Mouse (Mus musculus) E14TG2a.4 (cell line): ENCODE data around the gene Disp1.

Experiments used
- H3K27me3 ChIP-seq: 2 replicates; pipeline ENCODE4 v1.6.1; 2014; ENCODE audit warnings: low read length, control low read depth; ENCODE audit not compliant: insufficient read depth
- H3K36me3 ChIP-seq: 2 replicates; pipeline ENCODE4 v1.6.1; 2014; ENCODE audit warnings: low read length, control low read depth; ENCODE audit not compliant: insufficient read depth
- H3K4me1 ChIP-seq: replicated peaks from 2 replicates; pipeline ENCODE4 v1.6.1; 2014; ENCODE audit warnings: low read depth, low read length, control low read depth
- H3K4me3 ChIP-seq: replicated peaks from 2 replicates; pipeline ENCODE4 v1.5.1; 2014; ENCODE audit warnings: mild to moderate bottlenecking, low read length
- H3K9me3 ChIP-seq: 2 replicates; pipeline ENCODE4 v1.6.1; 2014; ENCODE audit warnings: low read length, control low read depth
- CTCF ChIP-seq: conservative IDR thresholded peaks from 2 replicates; pipeline ENCODE4 v1.5.1; 2014; ENCODE audit warnings: low read length
- NANOG ChIP-seq: IDR thresholded peaks from 2 replicates; pipeline ENCODE4 v1.6.1; 2014; ENCODE audit warnings: borderline replicate concordance, low read length, mixed read lengths
- POU5F1 ChIP-seq: IDR thresholded peaks from 2 replicates; pipeline ENCODE4 v1.6.1; 2014; ENCODE audit warnings: low read length, borderline replicate concordance

The Disp1 gene

DNA sequence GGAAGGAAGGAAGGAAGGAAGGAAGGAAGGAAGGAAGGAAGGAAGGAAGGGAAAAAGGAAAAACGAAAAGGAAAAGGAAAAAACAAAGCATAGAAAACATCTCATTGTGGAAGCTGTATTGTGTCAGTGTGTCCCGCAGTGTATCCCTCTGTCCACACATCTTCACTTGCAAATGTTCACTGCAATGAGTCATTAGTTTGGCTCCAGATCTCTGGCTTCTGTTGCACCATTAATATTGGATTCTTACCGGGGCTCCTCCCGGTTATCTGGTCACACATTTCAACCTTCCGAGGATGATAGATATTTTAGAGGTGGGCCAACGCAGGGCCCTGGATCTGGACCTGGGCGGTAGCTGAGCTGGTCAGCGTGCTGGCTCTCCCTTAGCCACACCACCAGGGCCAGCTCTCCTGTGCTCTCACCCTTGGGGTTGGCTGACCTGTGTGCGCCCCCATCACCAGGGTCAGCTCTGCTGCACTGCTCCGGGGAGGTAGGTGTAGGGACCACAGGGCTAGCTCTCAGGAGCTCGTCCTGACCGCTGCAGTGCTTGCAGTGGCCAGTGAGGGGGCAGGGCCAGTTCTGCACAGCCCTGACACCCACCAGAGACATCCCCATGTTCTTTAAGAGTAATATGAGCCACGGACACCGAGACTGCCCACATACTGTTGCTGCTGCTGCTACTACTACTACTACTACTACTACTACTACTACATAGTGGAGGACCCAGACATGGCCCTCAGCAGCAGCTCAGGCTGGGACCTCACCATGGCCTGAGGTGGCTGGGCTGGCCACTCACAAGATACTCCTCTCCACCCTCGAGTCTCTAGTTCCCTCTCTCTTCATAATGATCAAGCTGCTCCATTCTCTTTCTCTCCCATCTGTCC lies 104.1 kb downstream of the Disp1 start:
- Histone ChIP-seq H3K9me3 (no peaks in the 10 kb centered on the region), H3K36me3 (no peaks in the 10 kb centered on the region), H3K4me3 (no peak overlapping the region), H3K27me3 (no peaks in the 10 kb centered on the region), H3K4me1 (no peaks in the 10 kb centered on the region)
- TF ChIP-seq POU5F1 (no peak), CTCF (no peak), NANOG (no peak)

GRCm38 (mm10) chr1:183116441-183116840 lies 104.9 kb downstream of the Disp1 start:
- Histone ChIP-seq H3K27me3 (no peaks in the 10 kb centered on the region), H3K9me3 (no peaks in the 10 kb centered on the region), H3K36me3 (no peaks in the 10 kb centered on the region), H3K4me1 (no peaks in the 10 kb centered on the region), H3K4me3 (no peak overlapping the region)
- TF ChIP-seq NANOG, result no peak

GRCm38 (mm10) chr1:183115076-183115475 lies 106.2 kb downstream of the Disp1 start:
- no peaks in the 10 kb centered on the region for H3K36me3 ChIP-seq
- H3K4me3 ChIP-seq, result no peak overlapping the region
- no peaks in the 10 kb centered on the region for H3K9me3 ChIP-seq
- no peaks in the 10 kb centered on the region for H3K27me3 ChIP-seq
- TF ChIP-seq POU5F1, result no peak
- TF ChIP-seq NANOG, result no peak
- no peak for TF ChIP-seq CTCF
- no peaks in the 10 kb centered on the region for H3K4me1 ChIP-seq

DNA sequence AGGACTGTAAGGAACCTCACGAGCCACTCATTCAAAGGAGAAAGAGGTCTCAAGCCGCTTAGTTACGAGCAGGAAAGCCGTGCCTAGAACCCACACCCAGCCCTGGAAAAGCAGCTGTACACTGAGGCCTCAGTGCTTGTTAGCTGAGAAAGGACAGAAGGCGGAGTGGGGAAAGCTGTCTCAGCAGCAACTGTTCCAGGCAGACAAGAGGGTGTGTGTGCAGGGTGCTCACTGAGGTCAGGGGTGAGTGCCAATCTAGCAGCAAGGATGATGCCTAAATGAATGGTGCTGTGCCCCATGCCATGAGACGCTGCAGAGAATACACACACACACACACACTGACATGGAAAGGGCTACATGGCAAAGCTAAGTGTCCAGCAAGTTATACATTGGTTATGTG lies 106.8 kb downstream of the Disp1 start:
- Histone ChIP-seq H3K27me3 (no peaks in the 10 kb centered on the region), H3K4me3 (no peak overlapping the region), H3K9me3 (no peaks in the 10 kb centered on the region), H3K36me3 (no peaks in the 10 kb centered on the region), H3K4me1 (no peaks in the 10 kb centered on the region)
- no peak for TF ChIP-seq CTCF
- TF ChIP-seq POU5F1, result no peak
- no peak for TF ChIP-seq NANOG

DNA sequence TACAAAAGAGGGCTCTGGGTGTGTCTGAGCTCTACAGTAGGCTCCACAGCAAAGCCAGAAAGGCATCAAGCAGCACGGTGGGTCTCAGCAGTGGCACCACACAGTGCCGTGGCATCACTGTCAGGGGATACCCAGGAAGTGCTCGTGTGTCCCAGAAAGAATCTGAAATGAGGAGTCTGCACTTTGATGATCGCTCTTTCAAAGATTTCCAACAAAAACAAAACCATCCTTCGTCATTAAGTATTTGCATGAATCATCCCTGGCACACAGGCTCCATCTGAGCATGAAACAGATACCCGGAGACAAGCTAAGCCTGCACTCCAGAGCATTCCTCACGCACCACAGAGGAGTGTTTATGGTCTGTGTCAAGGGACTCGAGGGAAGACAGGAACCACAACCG lies 107.8 kb downstream of the Disp1 start:
- Histone ChIP-seq H3K36me3 (no peaks in the 10 kb centered on the region), H3K9me3 (no peaks in the 10 kb centered on the region)
- TF ChIP-seq CTCF (no peak), NANOG (no peak), POU5F1 (no peak)

DNA sequence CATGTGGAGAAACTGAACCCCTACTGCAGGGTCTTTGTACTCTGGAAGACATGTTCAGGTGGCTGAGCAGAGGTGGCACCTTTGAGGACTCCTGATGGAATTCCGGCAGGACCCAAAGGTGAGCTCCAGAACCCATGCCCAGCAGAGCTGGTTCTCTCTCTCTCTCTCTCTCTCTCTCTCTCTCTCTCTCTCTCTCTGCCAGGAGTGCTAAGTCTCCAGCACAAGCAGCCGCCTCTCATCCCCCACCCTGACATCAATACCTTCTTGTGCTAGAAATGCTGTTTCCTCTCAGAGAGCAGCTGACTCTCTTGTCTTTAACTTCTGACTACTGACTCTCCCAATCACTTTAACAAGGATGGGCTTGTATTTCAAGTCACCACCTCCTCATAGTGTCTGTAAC lies 113.8 kb downstream of the Disp1 start:
- TF ChIP-seq POU5F1 (no peak), NANOG (no peak), CTCF (no peak)
- Histone ChIP-seq H3K27me3 (no peaks in the 10 kb centered on the region), H3K9me3 (no peaks in the 10 kb centered on the region), H3K4me1 (no peaks in the 10 kb centered on the region), H3K36me3 (no peaks in the 10 kb centered on the region), H3K4me3 (no peak overlapping the region)

More for the DNA sequence above, 107.8 kb downstream of the Disp1 start:
- Histone ChIP-seq H3K4me3 (no peak overlapping the region), H3K27me3 (no peaks in the 10 kb centered on the region), H3K4me1 (no peaks in the 10 kb centered on the region)

GRCm38 (mm10) chr1:183104696-183105095 lies 116.6 kb downstream of the Disp1 start:
- TF ChIP-seq CTCF, result no peak
- no peak for TF ChIP-seq NANOG
- no peak for TF ChIP-seq POU5F1
- Histone ChIP-seq H3K36me3 (no peaks in the 10 kb centered on the region), H3K9me3 (no peaks in the 10 kb centered on the region), H3K27me3 (no peaks in the 10 kb centered on the region), H3K4me1 (no peaks in the 10 kb centered on the region), H3K4me3 (no peak overlapping the region)

GRCm38 (mm10) chr1:183102775-183103174 lies 118.5 kb downstream of the Disp1 start:
- Histone ChIP-seq H3K36me3 (no peaks in the 10 kb centered on the region), H3K4me1 (no peaks in the 10 kb centered on the region), H3K27me3 (no peaks in the 10 kb centered on the region), H3K4me3 (no peak overlapping the region), H3K9me3 (no peaks in the 10 kb centered on the region)
- no peak for TF ChIP-seq CTCF
- TF ChIP-seq NANOG, result no peak
- no peak for TF ChIP-seq POU5F1

GRCm38 (mm10) chr1:183102153-183102552 lies 119.2 kb downstream of the Disp1 start:
- Histone ChIP-seq H3K4me1 (no peaks in the 10 kb centered on the region), H3K9me3 (no peaks in the 10 kb centered on the region), H3K27me3 (no peaks in the 10 kb centered on the region), H3K4me3 (no peak overlapping the region), H3K36me3 (no peaks in the 10 kb centered on the region)
- TF ChIP-seq CTCF (no peak), POU5F1 (no peak), NANOG (no peak)
